Mouse (Mus musculus) CH12.LX (cell line): Measurements from ENCODE around the gene Nell1. TPM values are rescaled to one million over a fixed set of nuclear protein-coding genes. Genes with fewer than 3 reads are reported as not detected.

Experiments
- DNase-seq: peaks from one replicate; pipeline ENCODE4 v3.0.0-alpha.2; 2013; ENCODE audit errors: extremely low read depth
- H3K27ac ChIP-seq: 2 replicates; pipeline ENCODE4 v1.5.1; 2012; ENCODE audit warnings: low read depth, mild to moderate bottlenecking, control low read depth, moderate library complexity; ENCODE audit not compliant: insufficient read depth
- H3K27me3 ChIP-seq: replicated peaks from 2 replicates; pipeline ENCODE3; 2012; ENCODE audit warnings: inconsistent platforms
- H3K36me3 ChIP-seq, 2 experiments: replicated peaks in 1 of 2; 2 replicates each; pipeline versions ENCODE3 to v1.6.1; 2012; ENCODE audit warnings: inconsistent platforms in 1 of 2, low read length in 1 of 2, mild to moderate bottlenecking in 1 of 2, mixed read lengths in 1 of 2, moderate library complexity in 1 of 2; ENCODE audit not compliant: control insufficient read depth in 1 of 2, insufficient read depth in 1 of 2
- H3K4me1 ChIP-seq, 2 experiments: 2 replicates each; pipeline ENCODE4 v1.6.1; 2012; ENCODE audit warnings: inconsistent platforms in 1 of 2, moderate library complexity in 1 of 2; ENCODE audit not compliant: insufficient read depth in 2 of 2, control insufficient read depth in 1 of 2
- H3K4me2 ChIP-seq: 2 replicates; pipeline ENCODE4 v1.6.1; 2012; ENCODE audit warnings: low read depth, mild to moderate bottlenecking, control low read depth; ENCODE audit not compliant: poor library complexity, insufficient read depth, severe bottlenecking
- H3K4me3 ChIP-seq, 3 experiments: fragments of 150-350 bp in 1 of 3; sonication (generic) in 1 of 3; replicated peaks in 1 of 3; 2 replicates each; pipeline versions ENCODE3 to v1.5.1; 2011 to 2012; ENCODE audit warnings: low read depth in 2 of 3, low read length in 2 of 3, mild to moderate bottlenecking in 2 of 3, moderate library complexity in 2 of 3, control low read depth in 1 of 3, improper control_type of control experiment in 1 of 3, inconsistent platforms in 1 of 3, mixed read lengths in 1 of 3; ENCODE audit not compliant: poor library complexity in 1 of 3
- H3K79me2 ChIP-seq: replicated peaks from 2 replicates; pipeline ENCODE4 v1.6.1; 2012; ENCODE audit warnings: mild to moderate bottlenecking, moderate library complexity; ENCODE audit not compliant: control insufficient read depth, poor library complexity, insufficient read depth, severe bottlenecking; ENCODE audit errors: extremely low read depth
- H3K9ac ChIP-seq: 2 replicates; pipeline ENCODE4 v1.6.1; 2012; ENCODE audit warnings: low read depth, mild to moderate bottlenecking, control low read depth, moderate library complexity; ENCODE audit not compliant: insufficient read depth
- H3K9me3 ChIP-seq: replicated peaks from 2 replicates; pipeline ENCODE3; 2012; ENCODE audit warnings: low read length, inconsistent platforms, mixed read lengths
- CHD1 ChIP-seq: IDR thresholded peaks from 2 replicates; pipeline ENCODE4 v1.6.1; 2012; ENCODE audit warnings: low read depth, low read length, improper control_type of control experiment, inconsistent platforms
- CTCF ChIP-seq, 2 experiments: IDR thresholded peaks in 1 of 2; conservative IDR thresholded peaks in 1 of 2; 2 replicates each; pipeline ENCODE4 v1.5.1; 2011 to 2012; ENCODE audit warnings: low read depth in 2 of 2, low read length in 2 of 2, improper control_type of control experiment in 1 of 2, inconsistent platforms in 1 of 2, mild to moderate bottlenecking in 1 of 2, moderate library complexity in 1 of 2
- E2F4 ChIP-seq: IDR thresholded peaks from 2 replicates; pipeline ENCODE4 v1.6.1; 2011; ENCODE audit warnings: low read depth, low read length, improper control_type of control experiment; ENCODE audit not compliant: insufficient replicate concordance
- EP300 ChIP-seq: IDR thresholded peaks from 2 replicates; pipeline ENCODE4 v1.6.1; 2011; ENCODE audit warnings: low read length, improper control_type of control experiment
- GABPA ChIP-seq: IDR thresholded peaks from 2 replicates; pipeline ENCODE4 v1.6.1; 2012; ENCODE audit warnings: low read depth, low read length, improper control_type of control experiment, inconsistent platforms; ENCODE audit not compliant: insufficient replicate concordance
- HCFC1 ChIP-seq: IDR thresholded peaks from 2 replicates; pipeline ENCODE4 v1.6.1; 2012; ENCODE audit warnings: low read depth, mild to moderate bottlenecking, inconsistent platforms, low read length, improper control_type of control experiment
- IRF4 ChIP-seq: IDR thresholded peaks from 2 replicates; pipeline ENCODE4 v1.6.1; 2014; ENCODE audit warnings: low read depth, mild to moderate bottlenecking, inconsistent platforms, low read length, improper control_type of control experiment
- JUND ChIP-seq: conservative IDR thresholded peaks from 2 replicates; pipeline ENCODE4 v1.6.1; 2011; ENCODE audit warnings: low read depth, low read length, improper control_type of control experiment
- MAFK ChIP-seq: IDR thresholded peaks from 2 replicates; pipeline ENCODE4 v1.6.1; 2011; ENCODE audit warnings: low read length, improper control_type of control experiment; ENCODE audit not compliant: insufficient replicate concordance
- MAX ChIP-seq: IDR thresholded peaks from 2 replicates; pipeline ENCODE4 v1.6.1; 2011; ENCODE audit warnings: low read length, improper control_type of control experiment
- NELFE ChIP-seq: IDR thresholded peaks from 2 replicates; pipeline ENCODE4 v1.6.1; 2011; ENCODE audit warnings: low read depth, low read length, improper control_type of control experiment
- NRF1 ChIP-seq: IDR thresholded peaks from 2 replicates; pipeline ENCODE4 v1.6.1; 2014; ENCODE audit warnings: low read depth, mild to moderate bottlenecking, inconsistent platforms, low read length, improper control_type of control experiment, moderate library complexity
- PAX5 ChIP-seq: IDR thresholded peaks from 2 replicates; pipeline ENCODE4 v1.6.1; 2012; ENCODE audit warnings: low read length, inconsistent platforms, mixed read lengths
- RAD21 ChIP-seq: IDR thresholded peaks from 2 replicates; pipeline ENCODE4 v1.6.1; 2011; ENCODE audit warnings: low read depth, mild to moderate bottlenecking, low read length, improper control_type of control experiment, moderate library complexity
- RCOR1 ChIP-seq: conservative IDR thresholded peaks from 2 replicates; pipeline ENCODE4 v1.6.1; 2012; ENCODE audit warnings: low read depth, mild to moderate bottlenecking, inconsistent platforms, low read length, improper control_type of control experiment
- SMC3 ChIP-seq: IDR thresholded peaks from 2 replicates; pipeline ENCODE4 v1.6.1; 2011; ENCODE audit warnings: low read depth, low read length, improper control_type of control experiment
- TBP ChIP-seq: conservative IDR thresholded peaks from 2 replicates; pipeline ENCODE4 v1.6.1; 2011; ENCODE audit warnings: low read depth, low read length, improper control_type of control experiment
- TCF12 ChIP-seq: IDR thresholded peaks from 2 replicates; pipeline ENCODE4 v1.6.1; 2014; ENCODE audit warnings: low read depth, mild to moderate bottlenecking, inconsistent platforms, low read length, improper control_type of control experiment
- UBTF ChIP-seq: IDR thresholded peaks from 2 replicates; pipeline ENCODE4 v1.6.1; 2012; ENCODE audit warnings: low read depth, mild to moderate bottlenecking, inconsistent platforms, low read length, improper control_type of control experiment, moderate library complexity
- USF1 ChIP-seq: IDR thresholded peaks from 2 replicates; pipeline ENCODE4 v1.6.1; 2014; ENCODE audit warnings: low read depth, mild to moderate bottlenecking, inconsistent platforms, low read length, improper control_type of control experiment
- ZC3H11A ChIP-seq: IDR thresholded peaks from 2 replicates; pipeline ENCODE4 v1.6.1; 2012; ENCODE audit warnings: low read depth, mild to moderate bottlenecking, inconsistent platforms, low read length, improper control_type of control experiment
- ZKSCAN1 ChIP-seq: IDR thresholded peaks from 2 replicates; pipeline ENCODE4 v1.6.1; 2012; ENCODE audit warnings: low read depth, inconsistent platforms, low read length, improper control_type of control experiment, borderline replicate concordance
- ZNF384 ChIP-seq: IDR thresholded peaks from 2 replicates; pipeline ENCODE4 v1.6.1; 2012; ENCODE audit warnings: low read depth, low read length, improper control_type of control experiment, inconsistent platforms
- dilution Hi-C: fragments of 300-500 bp; cut with MboI; formaldehyde crosslinking; loops from 2 replicates; pipeline ENCODE4 v1.14.3; 2020; ENCODE audit warnings: low sequenced_read_pairs; ENCODE audit not compliant: extremely low pct_unique_long_range_greater_than_20kb, extremely low pct_ligation_motif_present
- in situ Hi-C: fragments of 300-500 bp; cut with MboI; formaldehyde crosslinking; loops from 3 replicates; pipeline ENCODE4 v1.14.3; 2019; ENCODE audit warnings: low sequenced_read_pairs, low pct_ligation_motif_present, low pct_unique_long_range_greater_than_20kb, mixed read lengths
- polyA plus RNA-seq: library from polyadenylated mRNA; unstranded; fragments of >175 nt; gene quantifications from 2 replicates; pipeline ENCODE4 v1.2.1, GENCODE M21; 2012; ENCODE audit warnings: low read depth; ENCODE audit not compliant: insufficient read length
- total RNA-seq, 2 experiments: library from RNA; depleted of rRNA; stranded (reverse); fragments of 300-350 nt in 1 of 2; fragments of >200 nt in 1 of 2; gene quantifications; 2 replicates each; pipeline ENCODE4 v1.2.3; 2012 to 2014

The Nell1 gene
- total and polyA plus RNA-seq, 3 experiments: not detected

DNA sequence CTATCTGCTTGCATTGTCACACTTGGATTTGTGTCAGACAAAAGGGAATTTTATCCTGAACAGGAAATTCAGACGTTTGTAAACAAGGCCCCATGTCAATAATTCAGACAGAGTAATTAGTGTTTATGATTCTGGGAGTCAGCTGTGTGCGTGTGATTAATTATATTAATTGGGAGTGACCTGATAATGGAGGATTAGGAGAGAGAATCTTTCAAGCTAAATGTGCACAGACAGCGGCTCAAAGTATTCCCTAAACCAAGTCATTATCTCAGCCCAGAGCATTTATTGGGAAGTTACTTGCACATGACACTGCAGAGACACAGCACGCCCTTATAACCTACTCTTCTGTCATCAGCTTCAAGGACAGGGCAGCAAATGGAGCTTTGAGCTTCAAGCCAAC lies 697.6 kb downstream of the Nell1 start:
- no peak for DNase-seq
- Histone ChIP-seq H3K27me3 (no peaks in the 10 kb centered on the region), H3K27ac (no peak overlapping the region), H3K4me3 (no peak overlapping the region), H3K4me2 (no peak overlapping the region), H3K4me1 (no peaks in the 10 kb centered on the region), H3K79me2 (no peaks in the 10 kb centered on the region), H3K9ac (no peak overlapping the region), H3K36me3 (no peaks in the 10 kb centered on the region), H3K9me3 (peaks cover 31% of the 10 kb centered on the region)
- in situ Hi-C loops: no loop called here
- dilution Hi-C loops: no loop called here
- TF ChIP-seq MAX (no peak), RCOR1 (no peak), ZKSCAN1 (no peak), CHD1 (no peak), USF1 (no peak), GABPA (no peak), SMC3 (no peak), RAD21 (no peak), PAX5 (no peak), ZC3H11A (no peak), NELFE (no peak), TBP (no peak)

DNA sequence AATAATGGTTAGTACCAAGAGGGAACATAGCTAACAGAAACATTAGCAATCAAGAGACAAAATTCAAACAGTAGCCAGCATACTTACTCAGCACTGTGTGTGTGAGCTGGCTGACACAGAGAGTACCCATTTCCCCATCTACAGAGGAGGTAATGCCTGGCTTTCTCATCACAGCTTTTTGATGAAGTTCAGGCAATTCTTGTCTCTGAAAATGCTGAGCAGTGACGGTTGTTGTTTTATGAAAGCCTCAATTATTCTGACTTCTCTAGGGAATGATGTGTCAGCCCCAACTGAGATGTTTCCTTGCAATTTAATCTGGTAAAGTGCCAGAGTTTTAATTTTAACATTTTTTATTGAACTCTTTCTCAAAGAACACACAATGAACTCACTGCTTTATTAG lies 700.8 kb downstream of the Nell1 start:
- no peaks in the 10 kb centered on the region for H3K36me3 ChIP-seq
- H3K79me2 ChIP-seq: no peaks in the 10 kb centered on the region
- dilution Hi-C loops: no loop called here
- no peak overlapping the region for H3K4me3 ChIP-seq
- H3K4me1 ChIP-seq: no peaks in the 10 kb centered on the region
- H3K9me3 ChIP-seq: peaks cover 46% of the 10 kb centered on the region
- no peak for DNase-seq
- H3K9ac ChIP-seq: no peak overlapping the region
- H3K4me2 ChIP-seq: no peak overlapping the region
- in situ Hi-C loops: no loop called here
- TF ChIP-seq JUND (no peak), E2F4 (no peak), ZNF384 (no peak), TCF12 (no peak), HCFC1 (no peak), IRF4 (no peak), UBTF (no peak), CTCF (conservative IDR thresholded peaks at IDR 0.05 in 1 of 2, IDR thresholded peaks at IDR 0.05 in 1 of 2; ENCODE audit: low read depth in 2 of 2, low read length in 2 of 2) (no peak), NRF1 (no peak), MAFK (no peak), EP300 (no peak), SMC3 (no peak)
- H3K27ac ChIP-seq: no peak overlapping the region
- no peaks in the 10 kb centered on the region for H3K27me3 ChIP-seq
